Mouse (Mus musculus): ENCODE data around the gene Gucy2g.

DNA sequence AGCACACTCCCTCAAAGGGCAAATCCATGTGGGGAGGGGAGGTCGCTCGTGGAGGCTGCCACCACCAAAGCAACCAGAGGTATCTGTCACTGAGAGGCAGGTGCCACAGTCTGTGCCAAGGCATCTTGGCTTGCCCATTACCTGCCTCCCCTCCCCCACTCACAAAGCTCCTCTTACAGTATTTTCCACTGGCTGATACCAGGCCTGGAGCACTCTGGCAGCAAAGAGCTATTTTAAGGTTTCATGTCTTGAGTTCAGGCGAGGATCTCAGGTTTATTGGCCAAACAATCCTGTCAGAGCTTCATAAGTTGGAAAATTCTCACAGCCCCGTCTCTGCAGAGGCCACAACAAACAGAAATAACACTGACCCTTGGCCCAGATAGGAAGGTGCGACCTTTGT is 51.0 kb downstream of the Gucy2g start:
- TF ChIP-seq GATA1 (IDR thresholded peaks at IDR 0.05; ENCODE audit: low read length) = no peak
- no peak for TF ChIP-seq TAL1 (IDR thresholded peaks at IDR 0.05; ENCODE audit: low read length)

Measured in erythroblast, embryonic 14.5 days (primary cell).